Mouse (Mus musculus) cerebellum, adult 9-10 months (tissue): Measurements from ENCODE around the gene Fndc3c1.
"Not testable (repeated sequence)": the region's sequence is repeated elsewhere in the genome, so short reads cannot be mapped to it uniquely, and the experiment has no call there.

Source experiments
- DNase-seq: peaks from one replicate; pipeline ENCODE4 v3.0.0; 2022

The Fndc3c1 gene

DNA sequence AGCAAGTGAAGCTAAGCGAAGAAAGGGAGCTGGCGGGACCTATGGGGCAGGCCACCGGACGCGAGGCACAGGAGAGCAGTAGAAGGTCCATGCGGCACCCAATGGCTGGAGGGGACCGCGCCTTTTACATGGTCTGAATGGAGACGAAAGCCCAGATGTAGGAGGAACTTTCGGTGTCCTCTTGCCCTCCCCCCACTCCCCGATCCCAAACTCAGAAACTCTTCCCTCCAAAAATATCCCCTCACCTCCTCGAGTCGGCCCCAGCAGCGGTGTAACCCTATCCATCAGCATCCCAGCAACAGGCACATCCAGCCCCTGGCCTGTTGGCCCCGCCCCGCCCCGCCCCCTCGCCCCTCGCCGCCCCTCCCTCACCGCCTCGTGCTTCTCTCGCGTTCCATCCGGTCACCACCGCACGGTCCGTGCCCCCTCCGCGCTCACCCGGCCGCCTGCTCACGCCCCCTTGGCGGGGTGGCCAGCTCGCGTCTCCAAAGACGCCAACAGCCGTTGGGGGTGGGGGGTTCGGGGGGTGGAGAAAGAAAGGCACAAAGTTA lies at the start of gene Fndc3c1:
TSS of gene Fndc3c1 (minus strand) at position 301 of the 551 bp plus-strand sequence.
- DNase-seq, result no peak

- no peak for DNase-seq
These were observed 1.2 kb upstream of the Fndc3c1 start for GRCm38 (mm10) chrX:106486451-106486850.

DNA sequence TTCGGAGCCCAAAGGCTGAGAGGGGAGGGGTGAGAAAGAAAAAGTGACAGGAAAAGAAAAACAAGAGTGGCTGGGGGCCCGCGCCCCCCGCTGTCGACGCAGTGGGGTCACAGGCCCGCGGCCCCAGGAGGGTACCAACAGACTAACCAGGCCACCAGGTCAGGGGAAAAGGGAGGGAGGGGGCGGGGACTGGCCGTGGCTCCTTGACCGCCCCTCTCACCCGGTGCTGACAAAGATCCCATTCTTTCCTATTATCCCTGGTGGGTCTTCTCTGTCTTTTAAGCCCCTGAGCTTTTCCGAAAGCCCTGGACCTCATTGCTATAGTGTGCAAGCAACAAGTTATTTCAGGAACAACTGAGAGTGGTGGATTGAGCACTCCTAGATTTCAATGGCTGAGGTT lies 470 bp upstream of the Fndc3c1 start:
- no peak for DNase-seq

GRCm38 (mm10) chrX:106479891-106480290 lies 5.3 kb downstream of the Fndc3c1 start:
- not testable (repeated sequence) for DNase-seq

DNA sequence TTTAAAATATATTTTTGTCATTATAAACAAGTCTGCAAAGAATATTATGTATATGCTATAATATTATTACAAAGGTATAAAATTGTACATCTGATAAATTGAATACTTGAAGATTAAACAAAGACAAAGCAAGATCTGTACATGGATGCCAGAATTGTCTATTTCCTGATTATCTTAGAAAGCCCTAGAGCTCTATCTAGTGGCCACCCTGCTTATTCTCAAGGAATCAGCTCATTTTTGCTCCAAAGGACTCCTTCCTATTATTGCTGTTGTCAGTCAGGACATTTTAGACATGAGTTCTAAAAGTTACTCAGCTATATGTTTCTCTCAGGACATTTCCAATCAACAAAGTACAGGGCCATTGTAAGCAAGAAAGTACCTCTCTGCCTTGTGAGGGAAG lies 99.9 kb downstream of the Fndc3c1 start:
- no peak for DNase-seq

GRCm38 (mm10) chrX:106380608-106381007 lies 104.6 kb downstream of the Fndc3c1 start:
- DNase-seq, result no peak
